In genomic region chr7:125972174-125972672, GRCm38 (mm10) we compare ENCODE assay signal across 11 mouse cellular contexts.
DNase-seq lines count a peak whose midpoint lies in the region; ATAC-seq lines count a peak whose summit lies in the region.
"Had no signal": no experiment of that assay in that cellular context is flagged by ENCODE, and none has a peak within 500 bp of the region (broad histone marks: within the 10 kb centered on the region; RNA-seq: fewer than 3 reads in every experiment).

No protein-coding gene starts in this region.

- H3K27ac ChIP-seq in forebrain, embryonic 14.5 days (ENCODE audit: low read depth, low read length) = no peak overlapping the region
- H3K27ac ChIP-seq in forebrain, embryonic 11.5 days (ENCODE audit: low read depth, low read length) = no peak overlapping the region
- peak overlapping the region; percentile 48 for H3K27ac ChIP-seq in midbrain, embryonic 16.5 days (ENCODE audit: low read length)
- H3K27ac ChIP-seq in midbrain, embryonic 11.5 days (ENCODE audit: low read depth, low read length) = no peak overlapping the region; the same call in 1 of the 2 replicates
- H3K27ac ChIP-seq in heart, embryonic 14.5 days (replicated peaks in 1 of 2; ENCODE audit: control insufficient read depth in 1 of 2, insufficient read depth in 1 of 2, low read depth in 2 of 2, low read length in 2 of 2) = peak overlapping the region; percentile 23 to 85
- 0 out of 2 replicates have a peak overlapping the region, but pooled peaks have one; percentile 9 for H3K27ac ChIP-seq in neural tube, embryonic 15.5 days (replicated peaks)
- H3K27ac ChIP-seq: intestine, embryonic 15.5 days had no signal

- ATAC-seq in forebrain, embryonic 14.5 days = 0 out of 2 replicates have a peak, but pooled peaks have one; percentile 54
- no peak for ATAC-seq in forebrain, embryonic 11.5 days (replicated peaks; ENCODE audit: low FRiP score)
- ATAC-seq in midbrain, embryonic 16.5 days = 0 out of 2 replicates have a peak, but pooled peaks have one; percentile 16
- no peak for ATAC-seq in midbrain, embryonic 11.5 days (ENCODE audit: low FRiP score)
- peak; percentile 62; the same call in 1 of the 2 replicates for ATAC-seq in heart, embryonic 14.5 days (ENCODE audit: insufficient number of reproducible peaks, insufficient read depth, low FRiP score, low read depth)
- ATAC-seq in neural tube, embryonic 15.5 days (ENCODE audit: low FRiP score) = no peak
- no peak for ATAC-seq in erythroid progenitor cell, adult 5-6 weeks (replicated peaks; ENCODE audit: low FRiP score, poor library complexity, severe bottlenecking)
- ATAC-seq: intestine, embryonic 15.5 days had no signal

- WGBS in forebrain, embryonic 14.5 days = 24% methylated on average over 7 of the region's 7 CpGs
- 34% methylated on average over 7 of the region's 7 CpGs for WGBS in forebrain, embryonic 11.5 days
- 24% methylated on average over 7 of the region's 7 CpGs for WGBS in midbrain, embryonic 16.5 days
- 41% methylated on average over 7 of the region's 7 CpGs for WGBS in midbrain, embryonic 11.5 days
- WGBS in heart, embryonic 14.5 days = 25% methylated on average over 7 of the region's 7 CpGs
- WGBS in neural tube, embryonic 15.5 days = 49% methylated on average over 7 of the region's 7 CpGs

- H3K9ac ChIP-seq in forebrain, embryonic 14.5 days (ENCODE audit: low read length) = no peak overlapping the region; the same call in 1 of the 2 replicates
- H3K9ac ChIP-seq in forebrain, embryonic 11.5 days (ENCODE audit: low read length) = no peak overlapping the region
- H3K9ac ChIP-seq in midbrain, embryonic 16.5 days (ENCODE audit: low read depth, low read length) = no peak overlapping the region
- H3K9ac ChIP-seq in midbrain, embryonic 11.5 days (ENCODE audit: low read length) = no peak overlapping the region
- peak overlapping the region; percentile 57; the same call in 1 of the 2 replicates for H3K9ac ChIP-seq in heart, embryonic 14.5 days (ENCODE audit: low read length)
- no peak overlapping the region for H3K9ac ChIP-seq in neural tube, embryonic 15.5 days (replicated peaks)
- H3K9ac ChIP-seq: intestine, embryonic 15.5 days had no signal

- no peaks in the 10 kb centered on the region for H3K9me3 ChIP-seq in forebrain, embryonic 14.5 days (replicated peaks; ENCODE audit: control insufficient read depth, low read length)
- H3K9me3 ChIP-seq in forebrain, embryonic 11.5 days (ENCODE audit: control insufficient read depth, low read length) = no peaks in the 10 kb centered on the region
- H3K9me3 ChIP-seq in midbrain, embryonic 16.5 days (replicated peaks; ENCODE audit: control insufficient read depth, low read length, poor library complexity, severe bottlenecking) = no peaks in the 10 kb centered on the region
- no peaks in the 10 kb centered on the region for H3K9me3 ChIP-seq in midbrain, embryonic 11.5 days (ENCODE audit: control insufficient read depth, low read length)
- peaks cover 3% of the 10 kb centered on the region; the same call in 1 of the 2 replicates for H3K9me3 ChIP-seq in heart, embryonic 14.5 days (ENCODE audit: control insufficient read depth, low read length)
- no peaks in the 10 kb centered on the region for H3K9me3 ChIP-seq in neural tube, embryonic 15.5 days (replicated peaks)
- H3K9me3 ChIP-seq: intestine, embryonic 15.5 days had no signal

- H3K4me1 ChIP-seq in forebrain, embryonic 14.5 days (ENCODE audit: control insufficient read depth, insufficient read depth, low read length) = no peaks in the 10 kb centered on the region; the same call in 1 of the 2 replicates
- peaks cover 3% of the 10 kb centered on the region; the same call in 1 of the 2 replicates for H3K4me1 ChIP-seq in forebrain, embryonic 11.5 days (replicated peaks; ENCODE audit: control insufficient read depth, insufficient read depth, low read length)
- H3K4me1 ChIP-seq in midbrain, embryonic 16.5 days (ENCODE audit: control insufficient read depth, insufficient read depth, low read length) = peaks cover 6% of the 10 kb centered on the region; the same call in 1 of the 2 replicates
- H3K4me1 ChIP-seq in midbrain, embryonic 11.5 days (ENCODE audit: control insufficient read depth, insufficient read depth, low read length) = 0 out of 2 replicates have a peak, but pooled peaks cover 7% of the 10 kb centered on the region
- peaks cover 32% of the 10 kb centered on the region in 2 experiments for H3K4me1 ChIP-seq in heart, embryonic 14.5 days (ENCODE audit: control insufficient read depth in 2 of 2, insufficient read depth in 2 of 2, low read length in 2 of 2)
- peaks cover 17% of the 10 kb centered on the region for H3K4me1 ChIP-seq in neural tube, embryonic 15.5 days
- H3K4me1 ChIP-seq: intestine, embryonic 15.5 days had no signal

- no peaks in the 10 kb centered on the region for H3K27me3 ChIP-seq in forebrain, embryonic 14.5 days (replicated peaks; ENCODE audit: control insufficient read depth, insufficient read depth, low read length)
- no peaks in the 10 kb centered on the region for H3K27me3 ChIP-seq in forebrain, embryonic 11.5 days (ENCODE audit: control insufficient read depth, insufficient read depth, low read length)
- H3K27me3 ChIP-seq in midbrain, embryonic 16.5 days (ENCODE audit: control insufficient read depth, insufficient read depth, low read depth, low read length) = no peaks in the 10 kb centered on the region
- H3K27me3 ChIP-seq in midbrain, embryonic 11.5 days (ENCODE audit: control insufficient read depth, insufficient read depth, low read length) = no peaks in the 10 kb centered on the region
- H3K27me3 ChIP-seq in heart, embryonic 14.5 days (ENCODE audit: control insufficient read depth, insufficient read depth, low read length) = no peaks in the 10 kb centered on the region
- no peaks in the 10 kb centered on the region for H3K27me3 ChIP-seq in neural tube, embryonic 15.5 days (replicated peaks)
- H3K27me3 ChIP-seq: intestine, embryonic 15.5 days had no signal

- peak; percentile 37 for DNase-seq in forebrain, embryonic 14.5 days (ENCODE audit: low spot score)
- DNase-seq in forebrain, embryonic 11.5 days (ENCODE audit: low spot score) = no peak
- DNase-seq in midbrain, embryonic 11.5 days (ENCODE audit: low spot score, missing footprints) = no peak
- DNase-seq in left cerebral cortex, postnatal 4 days = no peak
- DNase-seq: gastrocnemius, postnatal 10 days; lung, adult 18-20 months had no signal

- intact Hi-C loops in left cerebral cortex, postnatal 4 days (cut with DNase I) = no loop called here

- H3K36me3 ChIP-seq in forebrain, embryonic 14.5 days (ENCODE audit: control insufficient read depth, insufficient read depth, low read length) = no peaks in the 10 kb centered on the region
- no peaks in the 10 kb centered on the region for H3K36me3 ChIP-seq in forebrain, embryonic 11.5 days (ENCODE audit: control insufficient read depth, insufficient read depth, low read length)
- no peaks in the 10 kb centered on the region for H3K36me3 ChIP-seq in midbrain, embryonic 16.5 days (ENCODE audit: control insufficient read depth, insufficient read depth, low read length)
- H3K36me3 ChIP-seq in midbrain, embryonic 11.5 days (ENCODE audit: control insufficient read depth, insufficient read depth, low read length) = no peaks in the 10 kb centered on the region
- no peaks in the 10 kb centered on the region for H3K36me3 ChIP-seq in heart, embryonic 14.5 days (ENCODE audit: control insufficient read depth, insufficient read depth, low read length)
- H3K36me3 ChIP-seq in neural tube, embryonic 15.5 days = no peaks in the 10 kb centered on the region
- H3K36me3 ChIP-seq: intestine, embryonic 15.5 days had no signal

- H3K4me3 ChIP-seq in forebrain, embryonic 14.5 days (ENCODE audit: low read depth, low read length) = no peak overlapping the region
- H3K4me3 ChIP-seq in forebrain, embryonic 11.5 days (ENCODE audit: low read depth, low read length) = no peak overlapping the region
- no peak overlapping the region for H3K4me3 ChIP-seq in midbrain, embryonic 16.5 days (ENCODE audit: low read depth, low read length)
- no peak overlapping the region for H3K4me3 ChIP-seq in midbrain, embryonic 11.5 days (ENCODE audit: low read depth, low read length)
- no peak overlapping the region for H3K4me3 ChIP-seq in heart, embryonic 14.5 days (ENCODE audit: control insufficient read depth in 1 of 2, insufficient read depth in 1 of 2, low read depth in 1 of 2, low read length in 2 of 2)
- no peak overlapping the region for H3K4me3 ChIP-seq in neural tube, embryonic 15.5 days (replicated peaks)
- H3K4me3 ChIP-seq: intestine, embryonic 15.5 days had no signal

- no peak overlapping the region for H3K4me2 ChIP-seq in forebrain, embryonic 14.5 days (ENCODE audit: low read length)
- no peak overlapping the region for H3K4me2 ChIP-seq in forebrain, embryonic 11.5 days (ENCODE audit: low read depth, low read length, severe bottlenecking)
- H3K4me2 ChIP-seq in midbrain, embryonic 16.5 days (ENCODE audit: low read length) = no peak overlapping the region
- H3K4me2 ChIP-seq in midbrain, embryonic 11.5 days = no peak overlapping the region
- H3K4me2 ChIP-seq in heart, embryonic 14.5 days (ENCODE audit: low read length) = 0 out of 2 replicates have a peak overlapping the region, but pooled peaks have one; percentile 21
- H3K4me2 ChIP-seq in neural tube, embryonic 15.5 days = no peak overlapping the region
- H3K4me2 ChIP-seq: intestine, embryonic 15.5 days had no signal

Comparison
In these comparisons a context has a peak if more than half of its experiments do, and no peak if none do; other contexts are left out.
1. ATAC-seq: peak in forebrain, embryonic 14.5 days (single experiment), midbrain, embryonic 16.5 days (single experiment) and heart, embryonic 14.5 days (single experiment); none in forebrain, embryonic 11.5 days (single experiment), midbrain, embryonic 11.5 days (single experiment), neural tube, embryonic 15.5 days (single experiment) and erythroid progenitor cell, adult 5-6 weeks (single experiment).
2. H3K27ac ChIP-seq: peak in midbrain, embryonic 16.5 days (single experiment), heart, embryonic 14.5 days (2 of 2) and neural tube, embryonic 15.5 days (single experiment); none in forebrain, embryonic 14.5 days (single experiment), forebrain, embryonic 11.5 days (single experiment) and midbrain, embryonic 11.5 days (single experiment).